Mouse (Mus musculus) limb, embryonic 11.5 days (tissue): ENCODE results near the gene Hsd3b2. TPM values are rescaled to one million over a fixed set of nuclear protein-coding genes. Genes with fewer than 3 reads are reported as not detected.

Source experiments
- ATAC-seq: fragments of 200-750 bp; cut with Nextera tagmentation; 2 replicates; pipeline ENCODE4 v1.8.0; 2017; ENCODE audit warnings: low read depth; ENCODE audit not compliant: insufficient number of reproducible peaks, low FRiP score, low TSS enrichment
- DNase-seq: peaks from one replicate; pipeline ENCODE4 v3.0.0-alpha.2; 2015; ENCODE audit warnings: low spot score
- H3K27ac ChIP-seq: fragments of 300-500 bp; sonication (generic); replicated peaks from 2 replicates; pipeline ENCODE4 v1.5.1; 2014; ENCODE audit warnings: low read depth, mild to moderate bottlenecking, low read length
- H3K27me3 ChIP-seq: fragments of 300-500 bp; sonication (generic); 2 replicates; pipeline ENCODE4 v1.6.1; 2014; ENCODE audit warnings: mild to moderate bottlenecking, low read length, mixed read lengths; ENCODE audit not compliant: control insufficient read depth, insufficient read depth
- H3K36me3 ChIP-seq: fragments of 300-500 bp; sonication (generic); 2 replicates; pipeline ENCODE4 v1.6.1; 2014; ENCODE audit warnings: mild to moderate bottlenecking, low read length, moderate library complexity, mixed read lengths; ENCODE audit not compliant: control insufficient read depth, insufficient read depth
- H3K4me1 ChIP-seq: fragments of 300-500 bp; sonication (generic); 2 replicates; pipeline ENCODE4 v1.6.1; 2014; ENCODE audit warnings: low read length, mixed read lengths; ENCODE audit not compliant: control insufficient read depth, insufficient read depth
- H3K4me2 ChIP-seq: fragments of 300-500 bp; sonication (generic); 2 replicates; pipeline ENCODE4 v1.6.1; 2014; ENCODE audit warnings: low read depth, mild to moderate bottlenecking, moderate library complexity; ENCODE audit not compliant: severe bottlenecking
- H3K4me3 ChIP-seq: fragments of 300-500 bp; sonication (generic); 2 replicates; pipeline ENCODE4 v1.5.1; 2014; ENCODE audit warnings: low read depth, low read length
- H3K9ac ChIP-seq: fragments of 300-500 bp; sonication (generic); 2 replicates; pipeline ENCODE4 v1.6.1; 2014; ENCODE audit warnings: mild to moderate bottlenecking, low read length
- H3K9me3 ChIP-seq: fragments of 300-500 bp; sonication (generic); 2 replicates; pipeline ENCODE4 v1.6.1; 2016; ENCODE audit warnings: low read length; ENCODE audit not compliant: control insufficient read depth
- WGBS: fragments of 180-500 bp; shearing (Covaris S2); extraction: QIAGEN DNeasy Blood & Tissue Kit; methylation state at CpG from one replicate; pipeline ENCODE4 v1.1.7; 2014; 5-methylcytosine and 5-hydroxymethylcytosine counted together
- polyA plus RNA-seq: library from polyadenylated mRNA; unstranded; fragments of >200 nt; fragmentation: Nextera tagmentation; extraction: Ambion mirVana; gene quantifications from 2 replicates; pipeline ENCODE4 v1.2.1, GENCODE M21; 2014

The Hsd3b2 gene
- polyA plus RNA-seq, 1 experiment from 2014 or later, result 0.08 TPM

DNA sequence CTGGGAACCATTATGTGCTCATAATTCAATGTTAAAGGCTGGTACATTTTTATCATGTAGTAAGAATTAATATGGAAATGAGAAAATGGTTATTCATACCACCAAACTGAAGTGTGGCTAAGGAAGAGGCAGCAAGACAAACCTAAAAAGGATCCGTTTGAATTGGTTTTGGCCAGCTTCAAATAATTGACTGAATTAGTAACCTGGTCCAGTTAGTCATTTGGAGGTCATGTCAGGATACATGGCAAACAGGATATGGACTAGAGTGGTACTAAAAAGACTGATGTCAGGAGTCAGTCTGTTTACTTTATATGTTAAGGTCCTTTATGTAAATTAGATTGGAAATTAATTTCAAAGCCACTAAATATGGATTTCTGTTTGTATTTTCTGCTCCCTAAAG lies 41.9 kb downstream of the Hsd3b2 start:
- Histone ChIP-seq H3K4me3 (no peak overlapping the region), H3K4me1 (no peaks in the 10 kb centered on the region), H3K4me2 (no peak overlapping the region), H3K9me3 (no peaks in the 10 kb centered on the region), H3K27ac (no peak overlapping the region), H3K36me3 (no peaks in the 10 kb centered on the region), H3K9ac (no peak overlapping the region), H3K27me3 (no peaks in the 10 kb centered on the region)
- no peak for DNase-seq
- ATAC-seq, result no peak
- 82% methylated on average over 1 of the region's 1 CpGs for WGBS

DNA sequence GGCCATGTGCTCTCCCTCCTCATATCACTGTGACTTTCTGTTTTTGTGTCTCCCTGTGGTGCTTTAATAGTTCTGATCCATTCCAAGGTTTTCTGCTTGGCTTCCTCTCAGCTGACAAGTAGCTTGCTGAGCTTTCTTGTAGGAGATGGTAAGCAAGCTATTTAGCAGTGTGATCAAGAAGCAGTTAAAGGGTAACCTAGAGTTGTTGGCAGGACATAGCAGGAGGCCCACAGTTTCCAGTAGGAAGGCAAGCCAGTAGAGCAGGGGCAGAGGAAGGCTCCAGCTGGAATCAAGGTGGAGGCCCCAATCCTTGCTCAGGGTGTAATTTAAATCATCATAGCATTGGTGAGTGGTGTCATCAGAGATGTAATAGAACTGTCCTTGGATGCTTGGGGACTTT lies 43.6 kb downstream of the Hsd3b2 start:
- ATAC-seq, result no peak
- Histone ChIP-seq H3K27me3 (no peaks in the 10 kb centered on the region), H3K36me3 (no peaks in the 10 kb centered on the region), H3K9ac (no peak overlapping the region), H3K9me3 (no peaks in the 10 kb centered on the region), H3K4me2 (no peak overlapping the region), H3K4me1 (no peaks in the 10 kb centered on the region), H3K27ac (no peak overlapping the region), H3K4me3 (no peak overlapping the region)
- DNase-seq, result no peak

Other genes with a start within 250 kb of the Hsd3b2 start
- gene Hsd3b4, start 214.0 kb downstream of the Hsd3b2 start, polyA plus RNA-seq, result not detected in 2 replicates
- not detected in 2 replicates for gene Gm10681, start 135.7 kb downstream of the Hsd3b2 start, polyA plus RNA-seq
- gene Hsd3b5, start 94.3 kb downstream of the Hsd3b2 start, polyA plus RNA-seq, result not detected in 2 replicates
- not detected in 2 replicates for gene Hsd3b3, start 38.6 kb upstream of the Hsd3b2 start, polyA plus RNA-seq
- gene Hsd3b6, start 89.9 kb upstream of the Hsd3b2 start, polyA plus RNA-seq, result 12.6 and 15.3 TPM in 2 replicates
- gene Hsd3b1, start 135.3 kb upstream of the Hsd3b2 start, polyA plus RNA-seq, result 0.14 and 0.17 TPM in 2 replicates
- not detected in 2 replicates for gene Hao2, start 168.7 kb upstream of the Hsd3b2 start, polyA plus RNA-seq